Mouse (Mus musculus): Measurements from ENCODE around the gene Pdia5. TPM values are rescaled to one million over a fixed set of nuclear protein-coding genes. Genes with fewer than 3 reads are reported as not detected.
A peak's percentile ranks its signal among the peaks of the same experiment; 100 is the strongest.

Gene Pdia5
- total RNA-seq, 2 experiments from 2014 or later = 12.4 to 13.2 TPM

- no peak for DNase-seq
Observed at GRCm38 (mm10) chr16:35484526-35485233, 6.0 kb downstream of the Pdia5 start.

DNA sequence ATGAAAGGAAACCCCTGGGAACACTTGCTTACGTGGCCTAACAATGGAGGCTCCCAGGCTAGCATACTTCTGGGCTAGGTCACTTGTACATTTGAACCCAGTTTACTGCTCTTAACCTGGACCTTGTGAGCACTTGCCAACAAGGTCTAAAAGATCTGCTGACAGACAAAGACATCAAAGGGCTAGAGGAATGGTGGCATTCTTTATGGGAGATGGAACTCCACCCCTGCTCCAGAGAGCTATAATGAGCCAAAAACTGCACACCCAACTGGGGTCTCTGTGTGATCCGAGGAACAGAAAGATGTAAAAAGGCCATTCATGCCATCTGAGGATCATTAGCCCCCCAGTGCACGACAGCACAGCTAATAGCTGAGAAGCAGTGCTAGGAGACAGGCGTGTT is 6.6 kb downstream of the Pdia5 start:
- no peak for DNase-seq

- peak; percentile 60 for DNase-seq
Observed at GRCm38 (mm10) chr16:35479301-35479700, 11.4 kb downstream of the Pdia5 start.

DNA sequence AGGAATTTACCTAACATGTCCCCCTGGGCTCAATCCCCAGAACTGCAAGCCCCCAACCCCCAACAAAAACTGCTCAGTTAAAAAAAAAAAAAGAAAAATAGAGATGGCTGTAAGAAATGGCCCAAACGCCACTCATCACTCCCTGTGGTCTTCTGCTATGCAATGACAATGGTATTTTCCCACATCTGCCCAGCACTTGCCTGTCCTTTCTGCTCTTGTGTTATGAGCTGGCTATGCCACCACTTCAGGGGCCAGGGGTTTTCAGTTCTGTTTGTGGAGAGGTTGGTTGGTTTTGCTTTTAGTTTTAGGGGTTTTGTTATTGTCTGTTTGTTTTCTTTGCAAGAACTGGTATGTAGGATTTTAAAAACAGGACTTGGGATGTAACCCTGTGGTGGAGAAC is 13.4 kb downstream of the Pdia5 start:
- DNase-seq = no peak

DNA sequence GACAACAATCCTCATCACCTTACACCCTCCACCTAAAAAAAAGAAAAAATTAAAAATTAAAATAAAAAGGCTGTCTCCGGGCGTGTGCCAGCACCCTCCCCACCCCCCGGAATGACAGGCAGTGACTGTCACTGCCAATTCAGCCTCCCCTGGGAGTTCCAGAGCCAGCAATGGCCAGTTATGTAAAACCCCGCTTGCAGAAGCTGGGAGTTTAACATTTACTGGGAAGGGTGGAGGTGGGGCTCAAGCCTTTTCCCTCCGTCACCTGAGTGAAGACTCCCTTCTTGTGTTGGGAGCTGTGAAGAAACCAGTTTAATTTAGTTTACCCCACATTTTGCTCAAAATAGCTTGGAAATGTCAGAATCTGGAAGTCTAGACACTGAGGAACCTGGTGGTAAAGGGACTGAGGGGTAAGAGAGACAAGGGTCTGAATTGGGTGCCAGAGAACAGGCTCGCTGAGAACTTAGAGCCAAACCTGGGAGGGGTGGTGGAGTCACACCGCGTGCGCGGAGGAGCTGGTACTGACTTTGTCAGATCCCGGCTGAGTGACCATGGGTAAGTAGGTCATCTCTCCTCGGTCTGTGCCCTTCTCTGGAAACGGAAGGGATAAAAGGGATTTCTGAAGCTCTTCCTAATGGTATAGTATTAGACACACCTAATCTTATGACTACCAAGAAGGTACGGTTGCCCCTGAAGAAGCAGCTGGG is 18.0 kb downstream of the Pdia5 start:
- DNase-seq = no peak

GRCm38 (mm10) chr16:35471841-35472568 is 18.7 kb downstream of the Pdia5 start:
- DNase-seq = no peak

GRCm38 (mm10) chr16:35470983-35471382 is 19.7 kb downstream of the Pdia5 start:
- DNase-seq = no peak

DNA sequence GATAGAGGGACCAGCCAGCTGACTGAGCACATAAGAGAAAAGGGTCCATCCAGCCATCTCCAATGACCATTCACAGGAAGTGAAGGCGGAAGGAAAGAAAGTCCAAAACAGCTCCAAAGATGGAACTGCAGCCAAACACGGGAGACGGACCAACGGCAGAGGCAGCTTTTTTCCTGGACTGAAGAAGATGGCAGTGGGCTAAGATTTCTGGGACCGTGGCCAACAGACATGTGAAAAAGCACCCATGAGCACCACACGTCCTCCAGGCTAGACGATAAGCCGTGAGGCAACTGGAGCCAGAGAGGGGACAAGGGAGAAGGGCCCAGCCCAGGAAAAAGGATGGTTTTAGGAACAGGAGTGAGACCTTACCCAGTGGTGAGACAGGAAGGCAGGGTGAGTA is 20.6 kb downstream of the Pdia5 start:
- DNase-seq = peak; percentile 61

- DNase-seq = no peak
Observed at GRCm38 (mm10) chr16:35469016-35469415, 21.7 kb downstream of the Pdia5 start.

DNA sequence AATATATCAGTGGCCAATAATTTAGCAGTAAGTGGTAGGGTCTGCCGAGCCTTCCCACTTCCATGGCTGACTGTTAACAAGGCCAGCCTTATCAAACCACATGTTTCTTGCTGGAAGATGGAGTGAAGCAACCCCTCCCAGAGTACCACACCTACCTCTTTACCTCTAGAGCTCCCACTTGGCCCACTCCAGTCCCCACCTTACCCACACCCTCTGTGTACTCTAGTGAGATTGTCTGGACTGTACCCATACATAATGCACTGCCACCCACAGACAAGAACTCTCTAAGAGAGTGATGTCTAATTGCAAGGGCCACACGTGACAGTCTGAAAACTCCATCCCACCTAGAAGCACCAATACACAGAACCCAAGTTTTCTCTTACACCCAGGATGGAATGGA is 23.6 kb downstream of the Pdia5 start:
- DNase-seq = no peak

GRCm38 (mm10) chr16:35465808-35466351 is 24.8 kb downstream of the Pdia5 start:
- peak; percentile 63 for DNase-seq

DNA sequence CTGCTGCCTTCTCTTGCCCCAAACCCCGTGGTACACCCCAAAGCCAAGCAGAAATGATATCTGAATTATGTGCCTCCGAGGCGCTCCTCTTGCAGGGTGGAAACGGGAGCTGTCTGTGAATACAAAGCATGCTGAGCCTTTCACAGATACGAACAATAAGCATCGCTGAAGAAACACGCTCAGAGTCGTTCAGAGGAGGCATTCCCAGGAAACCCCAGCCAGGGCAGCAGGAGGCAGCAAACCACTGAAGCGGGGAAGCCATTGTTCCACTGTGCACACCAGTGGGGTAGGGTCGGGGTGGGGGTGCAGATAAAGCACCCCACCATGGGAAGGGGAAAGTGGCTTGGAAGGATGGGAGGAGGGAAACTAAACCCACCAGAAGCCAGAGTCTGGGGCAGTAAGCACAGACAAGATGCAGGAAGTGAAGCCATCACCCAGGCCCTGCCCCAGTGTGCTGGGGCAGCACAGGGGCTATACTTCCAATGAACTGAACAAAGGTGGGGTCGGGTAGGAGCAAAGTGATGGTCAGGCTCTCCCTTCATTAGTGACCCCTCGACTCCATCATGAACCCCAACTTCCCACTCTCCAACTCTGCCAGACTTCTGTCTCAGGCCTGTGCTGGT is 25.9 kb downstream of the Pdia5 start:
- no peak for DNase-seq

DNA sequence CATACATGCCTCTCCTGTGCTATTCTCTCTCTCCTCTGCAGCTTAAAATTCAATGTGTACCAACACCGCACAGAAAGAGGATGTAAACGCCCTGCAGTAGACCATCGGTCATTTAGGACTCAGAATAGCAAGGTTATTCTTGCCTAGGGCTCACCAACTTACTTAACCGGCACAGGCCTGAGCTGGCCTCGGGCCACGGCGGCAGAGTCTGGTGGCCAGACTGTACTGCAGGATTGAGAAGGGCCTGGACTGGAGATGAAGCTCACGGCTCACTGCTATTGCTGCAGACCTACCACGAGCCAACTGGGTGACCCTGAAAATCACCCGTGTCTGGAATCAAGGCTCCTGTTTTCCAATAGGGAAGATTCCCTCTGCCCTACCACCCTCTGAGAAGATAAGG is 27.0 kb downstream of the Pdia5 start:
- no peak for DNase-seq

DNA sequence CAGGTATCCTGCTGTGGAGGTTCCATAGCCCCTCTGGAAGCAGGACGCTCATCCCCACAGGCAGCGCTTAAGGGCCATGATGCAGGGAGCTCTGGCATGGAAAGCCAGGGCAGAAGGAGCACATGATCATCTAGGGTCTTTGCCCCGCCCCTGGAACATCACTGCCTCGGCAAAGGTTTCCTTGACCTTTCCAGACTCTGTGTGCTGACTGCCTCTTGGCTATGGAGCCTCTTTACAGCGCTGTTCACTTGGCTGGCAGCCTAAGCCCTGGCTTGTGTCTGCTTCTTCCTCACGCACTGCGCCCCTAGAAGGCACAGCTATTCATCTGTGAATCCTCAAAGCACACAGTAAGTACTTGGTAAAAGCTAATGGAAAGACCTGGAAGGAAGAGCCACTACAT is 27.7 kb downstream of the Pdia5 start:
- no peak for DNase-seq

- no peak for DNase-seq
Observed at GRCm38 (mm10) chr16:35459584-35459983, 31.1 kb downstream of the Pdia5 start.

- DNase-seq = no peak
Observed at GRCm38 (mm10) chr16:35458297-35458696, 32.4 kb downstream of the Pdia5 start.

DNA sequence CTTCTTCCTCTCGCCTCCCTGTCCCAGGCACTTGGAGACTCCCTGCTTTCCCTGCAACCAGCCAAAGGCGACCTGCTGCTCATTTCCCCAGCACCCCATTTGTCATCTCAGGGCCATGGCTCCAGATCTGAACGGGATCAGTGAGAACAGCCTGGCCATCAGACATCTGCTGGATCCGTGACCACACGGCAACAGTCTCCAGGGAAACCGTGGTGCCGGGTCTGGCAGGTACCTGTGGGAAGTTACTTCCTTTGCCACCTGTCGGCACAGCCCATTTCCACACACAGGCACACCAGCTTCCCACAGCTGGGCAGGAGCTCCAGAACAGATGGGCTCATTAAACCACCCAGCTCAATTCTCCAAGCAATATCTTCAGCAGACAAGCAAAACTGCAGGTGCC is 33.2 kb downstream of the Pdia5 start:
- DNase-seq = no peak

DNA sequence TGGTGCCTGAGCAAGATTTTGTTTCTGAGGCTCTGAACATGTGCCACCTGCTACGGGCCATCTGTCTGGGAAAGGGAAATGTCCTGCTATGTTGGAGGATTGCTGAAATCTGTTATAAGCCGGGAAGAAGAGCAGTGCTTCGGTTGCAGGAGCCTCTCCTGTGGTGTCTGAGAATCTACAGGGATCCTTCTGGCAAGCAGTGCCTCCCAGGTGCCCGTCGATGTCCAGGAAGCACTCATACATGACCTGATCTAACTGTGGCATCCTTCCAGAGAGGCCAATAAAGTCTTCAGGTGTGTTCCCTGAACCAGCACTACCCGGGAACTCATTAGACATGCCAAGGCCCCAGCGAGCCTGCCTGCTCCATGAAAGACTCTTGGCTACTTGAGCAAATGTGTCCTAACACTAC is 33.7 kb downstream of the Pdia5 start:
- no peak for DNase-seq

DNA sequence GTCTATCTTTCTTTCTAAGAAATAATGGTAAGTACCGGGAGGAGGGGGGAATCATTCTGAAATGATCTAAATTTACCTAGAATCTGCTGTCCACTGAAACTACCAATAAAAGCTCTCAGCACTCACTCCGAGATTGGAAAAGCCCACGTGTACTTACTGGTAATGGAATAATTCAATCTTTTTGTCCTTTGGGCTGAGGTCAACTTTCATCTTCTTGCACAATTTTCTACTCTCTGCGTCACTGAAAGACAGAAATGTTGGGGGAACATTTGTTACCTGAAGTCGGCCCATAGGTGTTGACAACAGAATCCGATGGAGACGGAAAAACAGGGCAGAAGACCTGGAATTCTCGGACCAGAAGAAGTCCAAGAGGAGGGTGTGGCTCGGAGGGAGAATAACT is 34.4 kb downstream of the Pdia5 start:
- DNase-seq = no peak

DNA sequence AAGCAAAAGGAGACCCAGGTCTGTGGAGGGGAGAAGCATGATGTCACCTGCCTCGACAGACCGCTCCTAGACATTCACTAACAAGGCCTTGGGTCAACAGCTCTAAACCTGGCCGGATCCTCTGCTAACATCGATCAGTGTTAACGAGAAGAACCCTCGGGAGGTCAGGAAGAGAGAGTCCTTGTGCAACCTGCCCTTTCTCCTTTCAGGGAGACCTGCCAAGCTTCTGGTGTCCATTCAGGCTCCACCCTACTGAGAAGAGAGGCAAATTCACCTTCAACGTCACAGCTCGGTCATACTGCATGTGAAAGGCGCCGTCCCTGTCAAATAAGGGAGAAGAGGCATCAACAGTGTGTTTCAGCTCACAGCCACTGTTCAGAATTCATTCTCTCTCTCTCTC is 34.9 kb downstream of the Pdia5 start:
- no peak for DNase-seq

DNA sequence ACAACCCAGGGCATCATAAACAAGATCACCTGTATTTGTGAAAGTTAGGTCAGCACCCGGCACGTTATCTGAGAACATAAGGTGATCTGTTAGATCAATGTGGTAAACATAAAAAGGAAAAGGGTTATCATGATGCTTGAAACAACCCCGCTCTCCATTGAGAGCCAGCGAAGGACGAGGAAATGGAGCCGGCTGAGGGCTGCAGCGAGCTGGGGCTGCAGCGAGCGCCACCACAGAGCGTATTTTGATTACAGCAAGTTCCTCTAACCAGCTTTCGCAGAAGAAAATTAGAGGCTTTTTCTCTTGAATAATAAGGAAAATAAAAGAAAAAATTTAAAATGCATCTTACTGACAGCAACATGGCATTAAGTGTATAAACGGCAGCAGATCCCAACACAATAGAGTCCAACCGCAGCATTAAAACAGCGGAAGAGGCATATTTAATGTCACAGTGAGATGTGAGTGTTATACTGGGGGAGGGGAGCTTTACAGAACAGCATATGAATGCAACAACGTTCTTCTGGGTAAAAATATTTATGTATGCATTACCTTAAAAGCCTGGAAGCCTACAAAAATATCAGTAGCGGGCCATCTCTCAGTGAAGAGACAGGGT is 40.5 kb downstream of the Pdia5 start:
- DNase-seq = no peak

GRCm38 (mm10) chr16:35442026-35442415 is 48.7 kb downstream of the Pdia5 start:
- no peak for DNase-seq

Data from heart, postnatal 4 days (tissue).